Mouse (Mus musculus) CD8-positive naive resting alpha-beta T cell, adult 2 months (primary cell): Measurements from ENCODE around the gene Sh3kbp1.

ENCODE experiments used
- DNase-seq, 2 experiments: peaks; one replicate each; pipeline ENCODE4 v3.0.0; 2022; ENCODE audit warnings: low read depth in 2 of 2, low spot score in 2 of 2

Gene Sh3kbp1

DNA sequence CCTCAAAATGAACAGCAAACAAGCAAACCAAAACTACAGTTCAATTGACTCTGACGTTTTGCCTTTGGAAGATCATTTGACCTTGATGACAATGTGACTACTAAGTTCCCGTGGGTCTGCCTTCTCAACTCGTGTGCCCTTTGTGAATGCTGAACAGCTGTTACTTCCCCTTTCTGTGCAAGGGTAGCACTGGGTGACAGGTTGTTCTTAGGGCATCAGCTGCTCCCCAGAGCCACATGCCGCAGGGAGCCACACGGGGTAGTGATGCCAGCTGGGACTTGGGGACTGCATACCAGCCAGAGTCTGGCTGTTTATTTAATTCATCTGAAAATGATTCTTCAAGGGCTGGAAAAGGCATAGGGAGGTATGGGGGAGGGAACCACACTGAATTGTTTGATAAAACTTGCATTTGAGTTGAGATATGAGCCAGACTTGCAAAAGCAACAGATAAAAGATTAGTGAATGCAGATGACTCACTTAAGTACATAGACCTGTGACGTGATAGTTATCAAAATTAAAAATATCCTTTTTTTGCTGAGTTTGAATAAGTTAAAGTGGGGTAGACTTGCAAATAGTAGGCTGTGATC, 108.5 kb downstream of the Sh3kbp1 start:
- peak in 1 of 2 experiments; percentile 12 for DNase-seq

DNA sequence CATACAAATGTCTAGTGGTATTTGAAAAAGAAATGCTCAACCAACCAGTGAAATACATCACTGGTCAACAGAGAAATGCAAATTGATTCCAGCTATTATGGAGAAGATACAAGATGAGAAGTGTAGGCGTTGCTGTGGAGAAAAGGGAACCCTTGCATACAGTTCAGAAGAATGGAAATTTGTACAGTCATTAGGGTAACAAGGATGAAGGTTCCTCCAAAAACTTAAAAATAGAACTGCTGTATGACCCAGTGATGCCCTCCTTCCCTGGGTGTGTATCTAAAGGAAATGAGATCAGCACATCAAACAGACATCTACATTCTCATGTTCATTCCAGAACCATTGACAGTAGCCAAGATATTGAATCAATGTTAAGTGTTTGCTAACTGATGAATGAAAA, 110.3 kb downstream of the Sh3kbp1 start:
- DNase-seq: no peak

DNA sequence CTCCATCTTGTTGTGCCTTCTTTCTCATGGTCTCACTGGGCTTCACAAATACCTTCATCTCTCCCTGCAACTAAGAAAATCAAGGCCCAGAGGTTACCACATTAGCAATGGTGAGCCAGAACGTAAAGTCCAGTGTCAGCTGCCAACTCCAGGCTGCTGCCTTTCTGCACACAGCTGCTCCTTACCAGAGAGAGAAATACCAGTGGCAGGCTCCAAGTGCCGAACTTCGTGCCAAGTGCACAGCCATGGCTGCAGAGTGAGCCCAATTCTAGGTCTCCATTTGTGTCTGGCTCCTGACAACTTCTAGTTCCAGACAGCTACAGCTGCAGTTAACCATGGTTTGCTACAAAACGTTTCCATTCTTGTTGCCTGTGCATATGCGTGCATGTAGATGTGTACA, 117.0 kb downstream of the Sh3kbp1 start:
- DNase-seq: no peak

DNA sequence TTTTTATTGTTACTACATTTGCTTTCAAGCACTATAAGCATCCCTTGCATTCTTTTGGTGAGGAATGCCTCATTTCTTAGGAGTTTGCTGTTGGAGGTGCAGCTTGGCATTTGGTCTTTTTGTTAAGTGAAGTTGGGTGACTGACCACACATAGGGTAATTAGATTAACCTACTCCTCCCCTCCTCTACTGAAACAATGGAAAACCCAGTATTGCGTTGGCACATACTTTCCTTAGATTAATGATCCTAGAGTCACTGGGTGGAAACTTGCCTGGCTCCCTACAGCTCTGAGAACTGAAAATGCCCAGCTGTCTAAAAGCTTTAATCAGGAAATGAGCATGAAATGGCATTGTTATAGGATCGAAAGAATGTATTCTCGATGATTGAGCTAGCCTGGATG, 117.5 kb downstream of the Sh3kbp1 start:
- DNase-seq: no peak

DNA sequence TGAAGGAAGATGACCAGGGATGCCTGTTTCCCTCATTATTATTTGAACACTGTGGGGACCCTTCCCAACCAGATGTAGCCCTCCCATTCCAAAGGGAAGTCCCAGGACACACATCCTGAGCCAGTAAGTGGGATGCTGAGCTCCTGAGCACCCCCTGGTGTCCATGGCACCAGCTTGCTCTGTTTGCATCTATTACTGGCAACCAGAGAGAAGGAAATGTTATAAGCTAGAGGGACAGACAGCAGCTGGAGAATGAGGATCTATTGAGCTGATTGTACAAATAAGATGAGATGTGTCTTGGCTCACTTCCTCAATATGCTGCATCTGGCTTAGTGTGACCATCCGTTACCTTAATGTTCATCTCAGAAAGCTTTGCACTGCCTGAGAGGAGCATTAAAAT, 124.8 kb downstream of the Sh3kbp1 start:
- no peak for DNase-seq

DNA sequence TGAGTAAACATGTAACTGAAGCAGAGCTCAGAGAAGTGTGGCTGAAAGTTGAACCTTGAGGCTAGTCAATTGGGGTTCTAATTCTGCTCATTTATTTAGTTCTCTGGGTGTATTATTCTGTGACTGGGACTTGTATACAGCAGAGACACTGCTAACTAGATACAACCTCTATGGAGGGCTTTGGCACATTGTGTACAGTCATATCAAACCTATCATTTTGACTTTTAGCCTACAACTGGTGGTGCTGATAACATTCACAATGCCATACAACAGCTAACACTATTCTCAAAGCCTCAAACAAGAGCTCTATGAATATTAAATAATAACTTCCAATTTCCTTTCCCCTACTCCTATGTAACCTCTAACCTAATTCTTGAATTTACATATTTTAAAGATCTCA, 129.2 kb downstream of the Sh3kbp1 start:
- DNase-seq: no peak

DNA sequence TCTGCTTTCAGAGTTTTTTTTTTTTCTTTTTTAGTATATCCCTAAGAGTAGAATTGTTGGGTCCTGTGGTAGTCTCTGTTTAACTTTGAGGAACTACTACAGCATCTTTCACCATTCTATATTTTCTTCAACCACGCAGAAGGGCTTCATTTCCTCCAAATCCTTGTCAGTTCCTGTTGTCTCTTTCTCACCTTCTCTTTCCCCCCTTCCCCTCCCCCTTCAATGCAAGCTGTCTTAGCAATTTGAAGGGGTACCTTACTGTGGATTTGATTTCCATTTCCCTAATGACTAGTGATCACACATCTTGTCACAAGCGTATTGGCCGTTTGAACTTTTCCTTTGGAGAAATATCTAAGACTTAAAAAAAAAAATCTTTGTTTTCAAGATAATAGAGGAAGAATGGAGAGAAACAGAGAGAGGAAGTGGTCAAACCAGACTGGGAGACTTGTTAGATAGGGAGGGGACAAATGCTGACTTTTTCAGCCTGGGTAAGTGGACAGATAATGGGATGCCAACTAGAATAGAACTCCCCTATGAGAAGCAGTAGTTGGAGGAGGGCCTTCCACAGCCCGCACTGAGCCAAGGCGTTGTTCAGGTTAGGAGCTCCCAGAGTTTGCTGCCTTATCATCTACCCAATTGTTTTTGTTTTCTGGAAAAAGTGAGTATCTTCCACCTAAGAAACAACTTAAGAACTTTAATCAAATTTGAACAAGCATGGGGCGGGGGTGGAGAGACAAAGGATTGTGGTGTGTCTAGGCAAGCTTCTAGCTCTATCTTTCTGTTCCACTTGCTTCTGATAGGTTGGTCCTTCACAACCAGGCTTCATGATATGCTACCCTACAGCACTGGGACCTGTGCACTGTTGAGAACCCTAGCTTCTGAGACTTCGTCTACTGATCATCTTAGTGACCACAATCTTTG, 130.1 kb downstream of the Sh3kbp1 start:
- no peak for DNase-seq

DNA sequence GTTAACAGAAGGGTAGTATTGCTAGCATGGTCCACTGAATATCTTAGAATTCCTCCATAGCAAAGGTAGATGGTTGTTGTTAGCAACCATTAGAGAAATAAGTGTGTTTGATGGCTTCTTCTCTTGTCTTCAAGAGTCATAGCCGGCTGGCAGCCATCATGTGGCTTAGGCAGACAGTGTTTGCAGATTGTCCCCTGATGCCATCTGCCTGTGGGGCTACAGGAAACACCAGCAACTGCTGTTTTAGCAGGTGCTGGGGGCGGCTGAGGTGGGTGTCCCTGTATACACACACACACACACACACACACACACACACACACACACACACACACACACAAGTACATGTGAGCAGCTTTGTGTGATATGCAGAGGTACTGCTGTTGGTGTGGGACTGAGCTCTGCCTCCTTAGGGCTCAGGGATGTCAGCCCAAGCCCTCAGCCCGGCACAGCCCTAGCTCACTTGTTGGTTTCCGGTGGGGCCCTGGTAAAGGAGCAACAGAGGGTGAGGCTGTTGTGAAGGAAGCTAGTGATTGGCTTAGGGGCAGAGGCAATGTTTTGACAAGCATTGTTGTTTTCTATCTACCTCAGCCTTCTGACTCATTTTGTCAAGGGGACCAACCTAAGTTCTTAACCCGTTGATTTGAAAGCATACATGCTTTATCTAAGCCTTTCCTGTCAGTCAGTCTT, 130.9 kb downstream of the Sh3kbp1 start:
- DNase-seq: peak; percentile 74 to 75

DNA sequence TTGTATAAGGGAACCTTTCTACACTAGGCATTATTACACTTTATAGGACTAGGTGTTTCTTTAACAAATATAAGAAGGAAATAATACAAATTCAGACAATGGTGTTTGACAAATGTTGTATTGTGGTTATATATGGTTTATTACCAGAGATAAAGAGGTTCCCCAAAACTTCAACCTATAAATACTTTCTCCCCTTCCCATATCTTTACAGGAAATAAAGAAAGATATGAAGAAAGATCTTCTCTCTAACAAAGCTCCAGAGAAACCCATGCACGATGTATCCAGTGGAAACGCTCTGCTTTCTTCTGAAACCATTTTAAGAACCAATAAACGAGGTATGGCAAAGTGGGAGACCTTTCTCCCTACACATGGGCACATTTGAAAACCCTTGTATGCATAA, 136.7 kb downstream of the Sh3kbp1 start:
- no peak for DNase-seq

DNA sequence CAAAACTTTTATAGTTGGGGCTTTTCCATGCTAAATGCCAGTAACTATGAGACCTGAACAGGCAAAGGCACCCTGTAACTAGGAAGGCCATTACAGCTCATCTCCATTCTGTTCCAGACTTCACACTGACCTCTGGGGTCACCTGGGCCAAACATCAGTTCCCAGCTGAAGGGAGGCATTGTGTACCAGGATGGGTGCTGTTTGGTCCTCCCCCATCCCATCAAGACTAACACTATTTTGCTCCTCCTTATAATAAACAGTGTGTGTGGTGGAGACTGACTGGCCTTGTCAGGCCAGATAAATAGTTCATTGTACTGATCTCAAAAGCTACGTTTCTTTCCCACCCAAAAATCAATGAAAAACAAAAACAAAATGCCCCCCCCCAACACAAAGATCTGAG, 138.8 kb downstream of the Sh3kbp1 start:
- no peak for DNase-seq

DNA sequence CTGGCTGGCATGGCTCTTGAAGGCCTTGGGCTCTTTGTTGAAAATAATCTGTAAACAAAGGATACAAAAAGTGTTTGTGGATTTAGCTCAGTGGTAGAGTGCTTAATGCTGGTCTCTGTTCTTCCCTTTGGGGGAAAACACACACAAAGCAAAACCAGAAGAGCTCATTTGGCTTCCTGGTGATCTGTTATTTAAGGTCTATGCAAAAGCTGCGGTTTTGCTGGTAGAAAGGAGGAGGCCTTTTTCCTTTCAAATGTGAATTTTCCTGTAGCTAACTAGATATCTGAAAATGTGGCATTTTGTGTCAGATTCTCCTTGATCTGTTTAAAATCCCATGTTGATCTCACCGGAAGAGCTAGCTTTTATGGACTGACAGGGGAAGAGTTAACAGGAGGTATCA, 141.9 kb downstream of the Sh3kbp1 start:
- DNase-seq: no peak

DNA sequence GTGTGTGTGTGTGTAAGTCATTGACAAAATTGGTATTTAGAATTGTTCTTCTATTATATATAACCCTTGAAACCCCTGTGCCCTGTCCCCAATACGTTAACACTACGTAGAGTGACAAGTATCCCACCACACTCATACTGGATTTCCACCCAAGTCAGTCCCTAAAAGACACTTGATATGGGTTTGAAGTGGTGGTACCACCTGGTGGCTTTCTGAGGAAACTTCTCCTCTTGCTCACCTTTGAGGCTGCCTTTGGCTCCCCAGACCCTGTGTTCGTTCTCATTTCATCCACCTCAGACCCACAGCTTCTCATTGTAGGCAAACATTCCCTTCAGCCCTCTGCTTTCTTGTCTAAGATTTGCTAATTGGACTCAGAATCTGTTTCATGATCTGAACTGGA, 142.7 kb downstream of the Sh3kbp1 start:
- no peak for DNase-seq

DNA sequence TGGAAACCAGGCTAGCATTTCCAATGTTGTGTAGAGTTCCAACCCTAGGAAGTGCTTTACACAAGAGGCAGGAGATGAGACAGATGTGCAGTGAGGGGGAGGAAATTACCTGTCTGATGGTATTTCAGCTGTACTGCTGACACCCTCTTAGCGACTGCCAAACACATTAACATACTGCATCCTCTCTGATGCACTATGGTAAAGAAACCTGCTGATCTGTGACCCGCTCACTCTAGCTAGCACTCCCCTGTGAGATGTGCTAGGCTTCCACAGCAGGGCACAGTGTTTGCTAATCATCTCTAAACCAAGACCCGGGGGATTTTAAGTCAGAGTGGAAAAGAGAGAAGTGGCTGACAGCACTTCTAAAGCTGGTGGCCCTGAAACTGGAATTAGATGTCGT, 145.1 kb downstream of the Sh3kbp1 start:
- DNase-seq: no peak

DNA sequence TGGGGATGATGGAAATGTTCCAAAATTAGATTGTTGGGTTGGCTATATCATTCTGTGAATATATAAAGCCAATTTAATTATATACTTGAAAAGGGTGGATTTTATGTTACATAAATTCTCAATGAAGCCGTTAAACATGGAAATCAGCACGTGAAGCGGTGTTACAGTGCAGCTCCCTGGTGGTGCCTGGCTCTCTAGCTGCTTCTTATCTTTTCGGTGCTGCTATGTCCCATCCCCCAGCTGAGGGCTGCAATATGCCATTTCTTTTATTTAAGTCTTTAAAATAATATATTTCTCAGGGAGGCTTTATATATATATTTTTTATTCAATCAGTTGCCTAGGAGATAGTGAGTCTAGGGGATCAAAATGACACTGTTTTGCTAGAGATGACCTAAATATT, 148.0 kb downstream of the Sh3kbp1 start:
- DNase-seq: no peak

DNA sequence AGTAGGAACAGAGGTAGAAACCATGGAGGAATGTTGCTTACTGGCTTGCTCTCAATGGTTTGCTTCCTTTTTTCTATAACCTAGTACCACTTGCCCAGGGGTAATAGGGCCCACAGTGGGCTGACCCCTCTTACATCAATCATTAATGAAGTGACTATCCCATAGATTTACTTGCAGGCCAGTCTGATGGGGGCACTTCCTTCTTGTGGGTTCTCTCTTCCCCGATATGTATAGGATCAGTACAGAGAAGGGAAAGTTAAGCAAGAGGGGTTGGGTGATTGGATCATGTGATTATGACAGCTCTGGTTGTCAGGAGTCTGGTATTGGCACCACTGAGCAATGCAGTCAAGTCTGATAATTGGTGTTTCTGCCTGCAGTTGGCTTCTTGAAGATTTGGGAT, 151.7 kb downstream of the Sh3kbp1 start:
- DNase-seq: no peak

DNA sequence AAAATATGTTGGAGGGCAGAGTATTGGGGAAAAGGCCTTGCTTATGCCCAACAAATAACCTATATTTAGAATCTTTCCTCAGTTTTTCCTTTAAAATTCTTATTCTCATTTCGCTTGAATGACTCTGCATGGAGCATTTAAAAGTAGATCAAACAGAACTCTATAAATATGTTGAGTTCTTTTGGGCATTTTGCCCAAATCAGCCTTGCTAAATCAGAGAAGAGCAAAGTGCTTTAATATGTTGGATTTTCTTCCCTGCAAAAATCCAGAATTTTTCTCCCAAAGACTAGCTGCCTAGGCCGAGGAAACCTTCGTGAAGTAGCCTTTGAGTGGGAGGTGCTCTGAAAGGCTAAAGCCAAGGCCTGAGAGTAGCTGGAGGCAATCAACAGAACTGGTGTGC, 163.4 kb downstream of the Sh3kbp1 start:
- no peak for DNase-seq

DNA sequence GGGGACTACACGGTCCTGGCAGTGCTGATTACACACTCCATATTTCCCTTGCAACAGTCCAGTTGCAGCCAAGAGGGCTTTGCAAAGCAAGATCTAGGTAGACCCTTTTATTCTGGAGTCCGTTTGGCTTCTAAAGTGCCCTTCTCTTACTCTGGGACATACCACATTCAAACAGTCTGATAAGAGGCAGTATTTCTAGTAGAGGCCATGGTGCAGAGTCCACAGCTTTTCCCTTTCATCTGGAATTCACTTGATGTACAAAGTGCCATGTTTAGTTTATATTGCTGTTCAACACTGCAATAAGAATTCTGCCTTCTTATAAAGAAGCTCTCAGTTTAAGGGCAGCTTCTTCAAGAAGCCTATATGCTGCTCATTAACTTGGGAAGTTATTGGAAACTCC, 168.5 kb downstream of the Sh3kbp1 start:
- DNase-seq: no peak

DNA sequence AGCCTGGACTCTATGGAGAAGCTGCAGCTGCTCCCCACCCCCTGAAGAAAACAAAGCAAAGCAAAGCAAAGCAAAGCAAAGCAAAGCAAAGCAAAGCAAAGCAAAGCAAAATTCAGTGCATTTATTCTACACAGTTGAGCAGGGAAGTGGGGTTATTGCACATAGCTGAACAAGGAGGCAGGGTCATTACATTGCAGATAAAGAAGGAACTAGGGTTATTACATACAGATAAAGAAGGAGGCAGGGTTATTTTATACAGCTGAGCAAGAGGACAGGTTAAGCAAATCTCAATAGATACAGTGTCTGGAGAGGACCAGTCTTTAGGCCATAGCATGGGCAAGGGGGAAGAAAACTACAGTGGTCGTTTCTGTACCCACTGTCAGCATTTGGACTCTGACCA, 177.3 kb downstream of the Sh3kbp1 start:
- no peak for DNase-seq

DNA sequence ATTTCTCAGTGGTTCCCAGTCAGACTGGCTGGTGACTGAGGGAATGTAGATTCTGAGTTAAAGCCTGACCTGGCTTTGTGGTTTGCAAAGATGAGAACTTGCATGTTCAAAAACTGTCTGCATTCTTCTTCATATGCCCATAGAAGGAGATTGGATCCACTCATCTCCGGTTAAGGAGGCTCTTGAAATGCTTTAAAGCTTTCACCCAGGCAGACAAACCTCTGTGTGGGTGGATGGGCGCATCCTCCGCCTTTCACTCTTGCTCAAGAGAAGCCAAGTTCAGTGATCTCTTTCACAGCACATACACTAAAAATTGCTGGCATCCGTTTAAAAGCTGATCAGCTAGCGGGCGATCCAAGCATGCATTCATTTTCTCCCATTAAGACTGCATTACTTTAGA, 182.4 kb downstream of the Sh3kbp1 start:
- peak; percentile 38 to 55 for DNase-seq

DNA sequence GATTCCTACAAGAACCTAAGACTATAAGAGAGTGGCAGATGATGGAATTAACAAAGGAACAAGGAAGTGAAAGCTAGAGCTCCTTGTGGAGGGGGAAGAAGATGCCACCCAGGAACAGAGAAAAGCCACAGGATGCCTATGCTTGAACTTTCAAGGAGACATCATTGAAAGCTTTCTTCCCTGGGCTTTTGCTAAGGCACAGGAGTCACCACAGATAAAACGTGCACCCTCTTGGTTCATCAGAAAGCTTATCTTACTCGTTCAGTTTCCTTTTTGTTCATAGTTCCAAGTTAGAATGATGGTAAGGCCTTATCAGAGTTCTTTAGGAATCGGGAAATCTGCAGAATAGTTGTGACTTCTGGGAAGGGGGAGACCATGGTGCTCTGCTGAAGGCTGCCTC, 183.4 kb downstream of the Sh3kbp1 start:
- DNase-seq: no peak

DNA sequence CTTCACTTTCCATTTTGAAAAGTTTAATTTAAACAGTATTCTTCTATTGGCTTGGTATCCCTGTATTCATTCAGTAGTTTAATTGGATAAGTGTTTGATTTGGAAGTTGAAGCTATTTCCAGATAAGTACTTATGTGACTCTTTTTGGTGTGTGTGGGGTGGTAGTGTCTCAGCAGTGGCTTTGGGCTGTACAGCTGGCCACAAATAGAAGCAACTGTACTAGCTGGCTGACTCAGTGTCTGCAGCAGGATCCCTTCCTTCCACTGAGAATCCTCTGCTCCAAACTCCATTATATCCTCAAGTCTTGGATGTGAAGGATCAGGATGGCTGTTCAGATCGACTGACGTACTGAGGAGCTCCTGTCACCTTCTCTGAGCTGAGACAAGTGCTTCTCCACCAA, 190.4 kb downstream of the Sh3kbp1 start:
- no peak for DNase-seq

DNA sequence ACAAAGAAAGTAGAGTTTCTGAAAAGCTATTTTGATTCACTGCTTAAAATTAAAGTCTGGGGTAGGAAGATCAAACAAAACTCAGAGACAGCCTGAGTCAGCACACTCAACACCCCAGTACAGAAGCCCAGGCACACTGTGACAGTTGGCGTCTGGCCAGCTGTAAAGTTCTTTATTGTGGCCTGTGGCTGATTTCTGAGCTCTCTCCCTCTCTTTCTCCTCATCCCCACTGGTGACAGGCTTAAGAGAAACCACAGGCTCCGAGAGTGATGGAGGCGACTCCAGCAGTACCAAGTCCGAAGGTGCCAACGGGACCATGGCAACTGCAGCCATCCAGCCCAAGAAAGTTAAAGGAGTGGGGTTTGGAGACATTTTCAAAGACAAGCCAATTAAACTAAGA, 201.1 kb downstream of the Sh3kbp1 start:
- DNase-seq: peak; percentile 50 to 69
